Mouse (Mus musculus) adrenal gland, adult (tissue): Measurements from ENCODE around the gene Olfr1133.
"Not testable (repeated sequence)": the region's sequence is repeated elsewhere in the genome, so short reads cannot be mapped to it uniquely, and the experiment has no call there.

Experiments
- DNase-seq, 2 experiments: peaks; one replicate each; pipeline ENCODE4 v3.0.0; 2022 to 2023; ENCODE audit warnings: low spot score in 1 of 2; ENCODE audit not compliant: inconsistent age in 2 of 2

The Olfr1133 gene

GRCm38 (mm10) chr2:87647274-87647673, at the start of gene Olfr1133:
Olfr1133 (minus strand) TSS chr2:87647374.
- no peak for DNase-seq

- DNase-seq, result no peak
Observed at GRCm38 (mm10) chr2:87693847-87694246, 46.7 kb upstream of the Olfr1133 start, which contains the start of gene Olfr1136. Olfr1136 (minus strand) TSS chr2:87693947.

- no peak for DNase-seq
Observed at GRCm38 (mm10) chr2:87673564-87673963, 26.4 kb upstream of the Olfr1133 start, which contains the start of gene Olfr1135. Olfr1135 (minus strand) TSS chr2:87673664.

- no peak for DNase-seq
Observed at GRCm38 (mm10) chr2:87658360-87658759, 11.2 kb upstream of the Olfr1133 start, which contains the start of gene Olfr1134. Olfr1134 (minus strand) TSS chr2:87658460.

- no peak for DNase-seq
Observed at GRCm38 (mm10) chr2:87642441-87642840, 4.7 kb downstream of the Olfr1133 start.

GRCm38 (mm10) chr2:87637435-87637834, 9.7 kb downstream of the Olfr1133 start, which contains the start of gene Olfr1132:
Olfr1132 (minus strand) TSS chr2:87637535.
- DNase-seq, result no peak

- DNase-seq, result no peak
Observed at GRCm38 (mm10) chr2:87626804-87627203, 20.4 kb downstream of the Olfr1133 start, which contains the start of gene Olfr1131. Olfr1131 (plus strand) TSS chr2:87627104.

- not testable (repeated sequence) for DNase-seq
Observed at GRCm38 (mm10) chr2:87605912-87606311, 41.3 kb downstream of the Olfr1133 start, which contains the start of gene Olfr1130. Olfr1130 (plus strand) TSS chr2:87606212.
